Mouse (Mus musculus) urinary bladder, postnatal 4 days (tissue): Measurements from ENCODE around the gene Disc1.

Experiments used
- DNase-seq, 2 experiments: peaks; one replicate each; pipeline ENCODE4 v3.0.0; 2021 to 2022; ENCODE audit warnings: low spot score in 2 of 2

Disc1 gene

GRCm38 (mm10) chr8:125066913-125067595 lies 13.1 kb downstream of the Disc1 start:
- no peak for DNase-seq

DNA sequence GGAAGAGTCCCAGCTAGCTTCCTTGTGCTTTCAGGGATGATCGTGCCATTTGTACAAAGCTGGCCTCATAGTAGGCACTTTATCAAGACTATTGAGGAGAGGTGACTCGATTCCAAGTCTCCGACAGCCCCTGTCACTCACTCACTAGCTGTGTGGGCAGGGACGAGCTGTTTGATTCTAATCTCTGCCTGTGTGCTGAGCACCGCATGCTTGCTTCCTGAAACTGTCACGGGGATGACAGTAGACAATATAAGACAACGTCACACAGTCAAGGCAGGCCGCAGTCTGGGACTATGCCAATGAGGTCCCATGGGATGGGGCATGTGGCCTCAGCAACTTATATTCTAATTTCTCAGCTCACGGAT lies 13.6 kb downstream of the Disc1 start:
- no peak for DNase-seq

DNA sequence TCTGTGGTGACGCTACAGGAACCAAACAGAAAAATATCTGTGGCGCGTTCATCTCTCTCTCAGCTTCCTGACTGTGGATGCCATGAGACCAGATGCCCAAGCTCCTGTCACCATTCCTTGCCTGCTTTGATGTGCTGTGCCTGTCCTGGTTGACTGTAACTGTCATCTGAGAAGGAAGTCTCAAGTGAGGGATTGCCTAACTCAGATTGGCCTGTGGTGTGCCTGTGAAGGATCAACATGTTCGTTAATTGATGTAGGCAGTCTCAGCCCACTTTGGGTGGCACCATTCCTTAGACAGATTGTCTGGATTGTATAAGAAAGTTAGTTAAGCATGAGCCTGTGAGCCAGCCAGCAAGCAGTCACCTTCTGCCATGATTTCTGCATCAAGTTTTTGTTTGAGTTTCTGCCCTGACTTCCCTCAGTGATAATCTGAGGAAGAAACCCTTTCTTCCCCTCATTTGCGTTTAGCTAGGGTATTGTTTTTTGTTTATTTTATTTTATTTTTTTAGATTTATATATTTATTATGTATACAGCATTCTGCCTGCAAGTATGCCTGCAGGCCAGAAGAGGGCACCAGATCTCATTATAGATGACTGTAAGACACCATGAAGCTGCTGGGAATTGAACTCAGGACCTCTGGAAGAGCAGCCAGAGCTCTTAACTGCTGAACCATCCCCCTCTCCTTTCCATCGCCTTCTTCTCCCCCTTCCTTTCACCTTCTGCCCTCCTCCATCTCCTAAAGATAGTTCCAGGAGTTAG lies 14.3 kb downstream of the Disc1 start:
- no peak for DNase-seq

DNA sequence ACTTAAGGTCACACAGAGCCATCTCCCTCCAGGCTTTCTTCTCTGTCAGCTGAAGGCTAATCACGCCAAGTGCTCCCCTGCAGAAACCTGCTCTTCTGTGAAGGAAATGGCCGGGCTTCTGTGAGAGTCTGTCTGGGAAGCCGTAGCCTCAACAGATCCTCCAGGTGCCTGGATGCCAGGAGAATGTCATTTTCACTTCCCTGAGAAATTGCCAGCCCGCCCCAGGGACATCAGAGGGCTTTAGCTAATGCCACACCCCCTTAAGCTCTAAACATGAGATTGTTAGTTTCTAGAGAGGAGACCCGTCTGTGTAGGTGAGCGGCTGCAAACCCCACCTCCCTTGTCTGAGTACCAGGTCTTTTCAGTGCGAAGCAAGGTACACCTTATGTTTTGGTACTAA lies 15.3 kb downstream of the Disc1 start:
- no peak for DNase-seq

- no peak for DNase-seq
Observed at GRCm38 (mm10) chr8:125069733-125070132, 15.7 kb downstream of the Disc1 start.

DNA sequence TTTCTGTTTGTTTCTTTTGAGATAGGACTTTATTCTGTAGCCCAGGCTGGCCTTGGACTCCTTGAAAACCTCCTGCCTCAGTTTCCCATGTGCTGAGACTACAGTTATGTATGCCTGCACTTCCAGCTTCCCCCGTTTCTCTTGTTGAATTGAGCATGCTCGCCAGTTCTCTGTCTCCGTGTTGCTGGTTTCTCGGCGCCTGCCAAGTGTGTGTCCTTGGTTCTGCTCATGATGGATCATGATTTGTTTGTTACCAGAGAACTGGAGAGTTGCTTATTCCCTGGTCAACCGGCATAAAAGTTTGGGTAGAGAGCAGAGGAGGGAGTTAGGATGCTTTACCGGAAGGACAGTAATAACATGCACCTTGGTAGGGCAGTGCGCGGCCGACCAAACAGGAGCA lies 20.1 kb downstream of the Disc1 start:
- no peak for DNase-seq

DNA sequence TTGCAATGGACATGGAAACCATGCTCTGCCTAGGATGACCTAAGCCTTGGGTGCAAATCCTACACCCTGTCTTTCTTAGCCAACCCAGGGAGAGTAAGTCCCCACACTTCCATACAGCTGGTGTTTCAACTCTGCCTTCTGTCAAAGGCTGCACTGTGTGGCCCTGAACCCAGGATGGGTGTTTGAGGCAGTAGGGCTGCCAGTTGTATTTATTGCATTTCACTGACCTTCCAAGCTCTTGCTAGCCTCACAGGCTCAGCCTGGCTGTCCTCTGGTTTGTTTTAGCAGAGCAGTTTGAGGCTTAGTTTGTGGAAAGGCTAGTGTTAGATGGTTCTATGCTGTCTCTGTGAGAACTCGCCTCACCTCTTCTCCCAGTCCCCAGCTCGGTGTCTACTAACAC lies 20.6 kb downstream of the Disc1 start:
- no peak for DNase-seq

GRCm38 (mm10) chr8:125075389-125075788 lies 21.4 kb downstream of the Disc1 start:
- DNase-seq = no peak

DNA sequence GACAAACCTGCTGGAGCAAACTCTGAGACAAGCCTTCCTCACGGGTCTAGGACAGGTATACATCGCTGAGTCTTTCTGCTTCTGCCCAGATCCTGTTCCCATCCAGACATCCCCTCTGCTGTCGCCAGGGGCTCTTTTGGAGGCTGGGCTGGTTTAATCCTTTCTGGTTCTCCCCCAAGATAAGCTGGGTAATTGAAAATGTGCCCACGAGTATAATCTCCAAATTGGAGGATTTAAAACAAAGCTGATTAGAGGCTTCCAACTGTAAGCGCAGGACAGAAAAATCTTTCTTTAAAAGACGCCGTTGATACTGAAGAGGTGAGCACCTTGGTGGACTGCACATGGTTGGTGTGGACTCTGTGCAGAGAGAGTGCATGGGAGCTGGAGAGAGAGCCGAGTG lies 23.3 kb downstream of the Disc1 start:
- DNase-seq = no peak

DNA sequence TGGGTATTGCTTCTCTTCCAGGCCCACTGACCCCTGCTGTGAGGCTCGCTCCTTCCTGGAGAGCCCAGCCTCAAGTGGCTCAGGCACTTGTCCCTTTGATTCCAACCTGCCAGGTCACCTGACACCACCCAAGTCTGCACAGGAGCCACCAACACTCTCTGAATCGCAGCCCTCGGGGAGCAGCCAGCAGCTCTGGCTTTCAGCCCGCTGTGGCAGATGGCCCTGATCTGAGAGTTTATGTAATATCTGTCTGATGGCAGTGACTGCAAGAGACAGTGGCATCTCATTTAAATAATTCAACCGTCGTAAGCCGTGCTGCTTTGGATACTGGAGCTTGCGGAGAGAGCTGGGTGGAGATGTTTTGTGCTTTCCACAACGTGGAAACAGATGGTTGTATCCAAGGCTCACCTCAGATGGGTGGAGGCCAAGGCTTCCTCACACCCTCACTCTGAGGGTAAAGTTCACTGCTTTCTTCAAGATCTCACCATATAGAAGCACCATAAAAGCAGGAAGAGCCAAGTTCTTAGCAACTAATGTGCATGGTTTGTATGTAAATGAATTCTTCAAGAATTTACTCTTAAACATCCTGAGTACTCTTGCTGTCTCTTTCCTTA lies 24.9 kb downstream of the Disc1 start:
- no peak for DNase-seq

GRCm38 (mm10) chr8:125080388-125081344 lies 26.7 kb downstream of the Disc1 start:
- no peak for DNase-seq

- no peak for DNase-seq
Observed at GRCm38 (mm10) chr8:125083746-125084145, 29.8 kb downstream of the Disc1 start.

GRCm38 (mm10) chr8:125084523-125084922 lies 30.5 kb downstream of the Disc1 start:
- DNase-seq = no peak

GRCm38 (mm10) chr8:125090889-125091740 lies 37.1 kb downstream of the Disc1 start:
- peak; percentile 66 to 78 for DNase-seq

- DNase-seq = no peak
Observed at GRCm38 (mm10) chr8:125097140-125097539, 43.1 kb downstream of the Disc1 start.

GRCm38 (mm10) chr8:125098050-125098449 lies 44.1 kb downstream of the Disc1 start:
- peak in 1 of 2 experiments; percentile 20 for DNase-seq

GRCm38 (mm10) chr8:125102303-125102702 lies 48.3 kb downstream of the Disc1 start:
- DNase-seq = no peak

DNA sequence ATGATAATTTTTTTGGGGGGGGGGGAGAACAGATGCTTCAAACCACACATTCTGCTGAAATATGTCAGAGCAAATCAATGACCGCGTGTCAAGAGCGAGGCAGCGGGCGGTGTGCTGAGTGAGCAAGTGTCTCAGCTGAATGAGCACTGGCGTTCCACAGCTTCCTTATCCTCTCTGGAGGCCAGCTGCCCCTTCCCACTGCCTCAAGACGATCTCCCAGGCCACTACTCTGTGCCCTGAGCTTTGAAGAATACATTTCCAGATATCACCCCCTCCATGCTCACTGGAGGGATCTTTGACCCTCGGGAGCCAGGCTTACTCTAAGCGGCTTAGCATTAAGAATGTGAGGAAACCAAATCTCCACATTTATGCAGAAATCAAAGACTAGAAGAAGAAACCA lies 59.2 kb downstream of the Disc1 start:
- DNase-seq = no peak

GRCm38 (mm10) chr8:125113831-125114230 lies 59.8 kb downstream of the Disc1 start:
- no peak for DNase-seq

GRCm38 (mm10) chr8:125115321-125115720 lies 61.3 kb downstream of the Disc1 start:
- no peak for DNase-seq

DNA sequence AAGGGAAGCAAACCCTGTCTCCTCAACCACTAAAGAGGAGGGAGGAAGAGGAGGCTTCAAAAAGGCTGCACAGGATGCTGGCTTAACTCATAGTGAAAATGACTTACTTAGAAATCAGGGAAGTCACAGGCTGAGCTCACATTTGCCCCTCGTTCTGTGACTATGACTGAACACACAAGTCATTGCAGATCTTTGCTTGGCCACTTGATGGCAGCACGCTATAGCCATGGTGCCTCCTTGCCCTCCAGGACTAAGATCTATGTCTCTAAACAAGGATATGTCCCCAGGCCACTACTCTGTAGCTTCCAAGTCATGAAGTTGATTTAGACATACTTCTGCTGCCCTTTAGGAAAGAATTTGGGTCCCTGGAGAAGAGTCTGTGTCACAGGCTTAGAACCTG lies 62.6 kb downstream of the Disc1 start:
- no peak for DNase-seq
